Comparison of ENCODE assay signal across 8 mouse cellular contexts in genomic region chr4:106854361-106855309, GRCm38 (mm10). TPM values are rescaled to one million over a fixed set of nuclear protein-coding genes. Genes with fewer than 3 reads are reported as not detected.
DNase-seq lines count a peak whose midpoint lies in the region; ATAC-seq and TF ChIP-seq lines count a peak whose summit lies in the region.

No protein-coding gene starts in this region.

- no peak for TF ChIP-seq CTCF in brain, embryonic 14.5 days (IDR thresholded peaks at IDR 0.05; ENCODE audit: borderline replicate concordance, extremely low read depth, insufficient read depth, insufficient read length)
- no peak for TF ChIP-seq CTCF in heart, adult 2 months (IDR thresholded peaks at IDR 0.05)

- H3K36me3 ChIP-seq in kidney, embryonic 16.5 days (ENCODE audit: insufficient read depth, low read length): no peaks in the 10 kb centered on the region
- H3K36me3 ChIP-seq in hindbrain, embryonic 13.5 days: no peaks in the 10 kb centered on the region
- H3K36me3 ChIP-seq in midbrain, embryonic 15.5 days (replicated peaks): no peaks in the 10 kb centered on the region
- H3K36me3 ChIP-seq in heart, adult 2 months (ENCODE audit: control insufficient read depth, insufficient read depth, low read length): no peaks in the 10 kb centered on the region

- intact Hi-C loops in heart, adult 2 months (cut with DNase I): no loop called here

- TF ChIP-seq EP300 in heart, adult 2 months (IDR thresholded peaks at IDR 0.05; ENCODE audit: insufficient read depth, low read depth, low read length): no peak

- H3K79me2 ChIP-seq in heart, adult 2 months (replicated peaks; ENCODE audit: control insufficient read depth, insufficient read depth, low read length): no peaks in the 10 kb centered on the region

- H3K27ac ChIP-seq in kidney, embryonic 16.5 days (ENCODE audit: low read length): peak overlapping the region; percentile 39
- peak overlapping the region; percentile 69 for H3K27ac ChIP-seq in hindbrain, embryonic 13.5 days
- peak overlapping the region; percentile 68 for H3K27ac ChIP-seq in midbrain, embryonic 15.5 days
- no peak overlapping the region for H3K27ac ChIP-seq in heart, adult 2 months

- H3K27me3 ChIP-seq in kidney, embryonic 16.5 days (ENCODE audit: insufficient read depth, low read length): no peaks in the 10 kb centered on the region
- no peaks in the 10 kb centered on the region for H3K27me3 ChIP-seq in hindbrain, embryonic 13.5 days
- H3K27me3 ChIP-seq in midbrain, embryonic 15.5 days (replicated peaks): no peaks in the 10 kb centered on the region
- no peaks in the 10 kb centered on the region for H3K27me3 ChIP-seq in heart, adult 2 months (ENCODE audit: control insufficient read depth, insufficient read depth, low read length)

- peaks cover 40% of the 10 kb centered on the region for H3K4me1 ChIP-seq in kidney, embryonic 16.5 days (ENCODE audit: insufficient read depth, low read length)
- H3K4me1 ChIP-seq in hindbrain, embryonic 13.5 days (replicated peaks): peaks cover 29% of the 10 kb centered on the region
- H3K4me1 ChIP-seq in midbrain, embryonic 15.5 days: peaks cover 26% of the 10 kb centered on the region
- H3K4me1 ChIP-seq in heart, adult 2 months (ENCODE audit: control insufficient read depth, insufficient read depth, low read length): no peaks in the 10 kb centered on the region

- no peak for DNase-seq in kidney, postnatal 10 days
- peak; percentile 76 for DNase-seq in brain, embryonic 14.5 days (ENCODE audit: low read depth)
- no peak for DNase-seq in testis, postnatal 10 days (ENCODE audit: low spot score)
- no peak for DNase-seq in thymus, postnatal 25 days
- DNase-seq in heart, adult 2 months: no peak

- peak overlapping the region; percentile 36 for H3K4me2 ChIP-seq in kidney, embryonic 16.5 days (replicated peaks; ENCODE audit: low read depth, low read length)
- peak overlapping the region; percentile 14 for H3K4me2 ChIP-seq in hindbrain, embryonic 13.5 days
- H3K4me2 ChIP-seq in midbrain, embryonic 15.5 days: peak overlapping the region; percentile 41

- H3K4me3 ChIP-seq in kidney, embryonic 16.5 days (ENCODE audit: low read length): 0 out of 2 replicates have a peak overlapping the region, but pooled peaks have one; percentile 11
- no peak overlapping the region for H3K4me3 ChIP-seq in hindbrain, embryonic 13.5 days
- H3K4me3 ChIP-seq in midbrain, embryonic 15.5 days: peak overlapping the region; percentile 8; the same call in 1 of the 2 replicates
- no peak overlapping the region for H3K4me3 ChIP-seq in heart, adult 2 months

- ATAC-seq in kidney, embryonic 16.5 days (ENCODE audit: low FRiP score, low TSS enrichment): peak; percentile 69
- peak; percentile 81 for ATAC-seq in hindbrain, embryonic 13.5 days (ENCODE audit: low FRiP score)
- peak; percentile 84 for ATAC-seq in midbrain, embryonic 15.5 days (replicated peaks)

- WGBS in kidney, embryonic 16.5 days: 13% methylated on average over 14 of the region's 15 CpGs
- WGBS in hindbrain, embryonic 13.5 days: 7% methylated on average over 14 of the region's 15 CpGs
- WGBS in midbrain, embryonic 15.5 days: 8% methylated on average over 12 of the region's 15 CpGs
- 52% methylated on average over 15 of the region's 15 CpGs for WGBS in heart, adult 2 months

- H3K9me3 ChIP-seq in kidney, embryonic 16.5 days (ENCODE audit: low read length): no peaks in the 10 kb centered on the region
- no peaks in the 10 kb centered on the region for H3K9me3 ChIP-seq in hindbrain, embryonic 13.5 days
- H3K9me3 ChIP-seq in midbrain, embryonic 15.5 days: no peaks in the 10 kb centered on the region

- TF ChIP-seq POLR2A in brain, embryonic 14.5 days (IDR thresholded peaks at IDR 0.05; ENCODE audit: borderline replicate concordance, extremely low read depth, insufficient read depth, insufficient read length, poor library complexity, severe bottlenecking): no peak
- no peak for TF ChIP-seq POLR2A in heart, adult 2 months (IDR thresholded peaks at IDR 0.05; ENCODE audit: insufficient read depth, low read depth, low read length)

- H3K9ac ChIP-seq in kidney, embryonic 16.5 days (replicated peaks; ENCODE audit: low read length): peak overlapping the region; percentile 59
- H3K9ac ChIP-seq in hindbrain, embryonic 13.5 days: peak overlapping the region; percentile 9
- H3K9ac ChIP-seq in midbrain, embryonic 15.5 days: peak overlapping the region; percentile 20; the same call in 1 of the 2 replicates
- no peak overlapping the region for H3K9ac ChIP-seq in heart, adult 2 months (ENCODE audit: low read depth, low read length)

RNA-seq across cellular contexts. Expression of gene Acot11, which starts 49.8 kb away (rescaled TPM):
- polyA plus RNA-seq in kidney, embryonic 16.5 days (2015; fragmentation: Nextera tagmentation; extraction: Ambion mirVana): 2.8 and 2.9 TPM in 2 replicates
- 1.4 and 2.0 TPM in 2 replicates for polyA plus RNA-seq in brain, embryonic 14.5 days (2012; rRNA removed)
- 1.3 and 1.5 TPM in 2 replicates for polyA plus RNA-seq in hindbrain, embryonic 13.5 days (2015; fragmentation: Nextera tagmentation; extraction: Ambion mirVana)
- polyA plus RNA-seq in midbrain, embryonic 15.5 days (2015; fragmentation: Nextera tagmentation; extraction: Ambion mirVana): 2.2 TPM in 2 replicates
- 10 to 100 TPM; 27.5 to 48.6 TPM for total RNA-seq in heart, adult 2 months (2021)
- polyA plus RNA-seq in heart, adult 2 months (2012; rRNA removed): 16.4 and 25.2 TPM in 2 replicates

RNA-seq across cellular contexts. Expression of gene Ssbp3, which starts 55.9 kb away (rescaled TPM):
- 66.4 and 79.4 TPM in 2 replicates for polyA plus RNA-seq in kidney, embryonic 16.5 days (2015; fragmentation: Nextera tagmentation; extraction: Ambion mirVana)
- polyA plus RNA-seq in brain, embryonic 14.5 days (2012; rRNA removed): 255 and 257 TPM in 2 replicates
- polyA plus RNA-seq in hindbrain, embryonic 13.5 days (2015; fragmentation: Nextera tagmentation; extraction: Ambion mirVana): 179 and 180 TPM in 2 replicates
- 175 and 194 TPM in 2 replicates for polyA plus RNA-seq in midbrain, embryonic 15.5 days (2015; fragmentation: Nextera tagmentation; extraction: Ambion mirVana)
- 10 to 100 TPM; 37.3 to 39.0 TPM for total RNA-seq in heart, adult 2 months (2021)
- 26.1 and 26.6 TPM in 2 replicates for polyA plus RNA-seq in heart, adult 2 months (2012; rRNA removed)

Comparison
In these comparisons a context has a peak if more than half of its experiments do, and no peak if none do; other contexts are left out.
1. H3K4me3 ChIP-seq: peak in kidney, embryonic 16.5 days (single experiment) and midbrain, embryonic 15.5 days (single experiment); none in hindbrain, embryonic 13.5 days (single experiment) and heart, adult 2 months (single experiment).
2. Peak in every context shown above with its lines, with median percentiles within 50 percentile points of each other: ATAC-seq and H3K4me2 ChIP-seq.